Mouse (Mus musculus): ENCODE measurements around the gene Olfr1355.

- TF ChIP-seq CTCF (conservative IDR thresholded peaks at IDR 0.05; ENCODE audit: insufficient read depth, insufficient read length, low read depth, low read length) (no peak), POLR2A (IDR thresholded peaks at IDR 0.05; ENCODE audit: low read depth, low read length) (no peak)
Observed at GRCm38 (mm10) chr10:78852066-78852465, 23.3 kb upstream of the Olfr1355 start, which contains the start of gene Olfr1356.
